Mouse (Mus musculus) erythroblast, embryonic 14.5 days (primary cell): Measurements from ENCODE around the gene Sh2d1b2.

ENCODE experiments used
- GATA1 ChIP-seq: IDR thresholded peaks from 2 replicates; pipeline ENCODE4 v1.6.1; 2012; ENCODE audit warnings: low read length, inconsistent platforms, mixed read lengths
- TAL1 ChIP-seq: IDR thresholded peaks from 3 replicates; pipeline ENCODE4 v1.6.1; 2012; ENCODE audit warnings: low read length, inconsistent platforms, mixed read lengths

DNA sequence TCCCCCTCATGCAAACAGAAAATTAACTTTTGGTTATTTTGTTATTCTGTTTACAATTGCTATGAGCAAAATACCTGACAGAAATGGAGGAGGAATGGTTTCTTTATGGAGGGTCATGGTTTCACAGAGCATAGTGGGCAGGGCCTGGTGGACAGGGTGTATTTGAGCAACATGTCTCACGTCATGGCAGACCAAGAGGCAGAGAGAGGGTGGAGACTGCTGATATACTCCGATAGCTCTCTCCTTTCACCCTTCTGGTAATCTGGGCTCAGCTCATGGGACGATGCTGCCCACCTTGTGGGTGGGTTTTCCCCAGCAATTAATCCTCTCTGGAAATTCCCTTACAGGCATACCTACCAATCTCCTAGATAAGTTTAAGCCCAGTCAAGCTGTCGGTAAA is 42.3 kb upstream of the Sh2d1b2 start:
- TF ChIP-seq GATA1, result no peak
- no peak for TF ChIP-seq TAL1
